Mouse (Mus musculus) hindbrain, embryonic 10.5 days (tissue): ENCODE measurements around the gene Trp53i13. TPM values are rescaled to one million over a fixed set of nuclear protein-coding genes. Genes with fewer than 3 reads are reported as not detected.

ENCODE experiments used
- DNase-seq: peaks from one replicate; pipeline ENCODE4 v3.0.0-alpha.2; 2017; ENCODE audit warnings: low spot score
- H3K27ac ChIP-seq: fragments of 300-500 bp; sonication (generic); 2 replicates; pipeline ENCODE4 v1.5.1; 2016; ENCODE audit warnings: mild to moderate bottlenecking, moderate library complexity
- H3K27me3 ChIP-seq: fragments of 300-500 bp; sonication (generic); 2 replicates; pipeline ENCODE4 v1.6.1; 2016; ENCODE audit warnings: mild to moderate bottlenecking; ENCODE audit not compliant: poor library complexity, insufficient read depth, severe bottlenecking
- H3K36me3 ChIP-seq: fragments of 300-500 bp; sonication (generic); 2 replicates; pipeline ENCODE4 v1.6.1; 2016; ENCODE audit warnings: mild to moderate bottlenecking, moderate library complexity
- H3K4me1 ChIP-seq: fragments of 300-500 bp; sonication (generic); replicated peaks from 2 replicates; pipeline ENCODE4 v1.6.1; 2016; ENCODE audit warnings: mild to moderate bottlenecking
- H3K4me3 ChIP-seq: fragments of 300-500 bp; sonication (generic); 2 replicates; pipeline ENCODE4 v1.5.1; 2016; ENCODE audit warnings: mild to moderate bottlenecking, moderate library complexity
- H3K9me3 ChIP-seq: fragments of 300-500 bp; sonication (generic); 2 replicates; pipeline ENCODE4 v1.6.1; 2016; ENCODE audit warnings: mild to moderate bottlenecking, moderate library complexity
- WGBS: fragments of 180-500 bp; shearing (Covaris S2); methylation state at CpG from one replicate; pipeline ENCODE4 v1.1.7; 2016; 5-methylcytosine and 5-hydroxymethylcytosine counted together
- polyA plus RNA-seq: library from polyadenylated mRNA; unstranded; fragments of >200 nt; fragmentation: Nextera tagmentation; extraction: Ambion mirVana; gene quantifications from 2 replicates; pipeline ENCODE4 v1.2.1, GENCODE M21; 2016

Trp53i13 gene
- polyA plus RNA-seq, 1 experiment from 2014 or later: 32.4 TPM

GRCm38 (mm10) chr11:77485229-77485628 lies 30.6 kb downstream of the Trp53i13 start:
- Histone ChIP-seq H3K9me3 (no peaks in the 10 kb centered on the region), H3K27ac (peak overlapping the region; percentile 12; the same call in 1 of the 2 replicates), H3K4me1 (peaks cover 64% of the 10 kb centered on the region), H3K36me3 (0 out of 2 replicates have a peak, but pooled peaks cover 5% of the 10 kb centered on the region), H3K4me3 (no peak overlapping the region), H3K27me3 (no peaks in the 10 kb centered on the region)
- WGBS: 65% methylated on average over 6 of the region's 6 CpGs
- DNase-seq: no peak

GRCm38 (mm10) chr11:77483510-77484255 lies 32.1 kb downstream of the Trp53i13 start:
- Histone ChIP-seq H3K27ac (no peak overlapping the region), H3K9me3 (no peaks in the 10 kb centered on the region), H3K4me1 (peaks cover 52% of the 10 kb centered on the region), H3K27me3 (no peaks in the 10 kb centered on the region), H3K4me3 (no peak overlapping the region), H3K36me3 (0 out of 2 replicates have a peak, but pooled peaks cover 5% of the 10 kb centered on the region)
- no peak for DNase-seq
- 74% methylated on average over 11 of the region's 11 CpGs for WGBS

GRCm38 (mm10) chr11:77483043-77483442 lies 32.7 kb downstream of the Trp53i13 start:
- H3K27me3 ChIP-seq: no peaks in the 10 kb centered on the region
- H3K9me3 ChIP-seq: no peaks in the 10 kb centered on the region
- WGBS: 72% methylated on average over 3 of the region's 3 CpGs
- 0 out of 2 replicates have a peak overlapping the region, but pooled peaks have one; percentile 25 for H3K27ac ChIP-seq
- peaks cover 46% of the 10 kb centered on the region for H3K4me1 ChIP-seq
- H3K36me3 ChIP-seq: 0 out of 2 replicates have a peak, but pooled peaks cover 5% of the 10 kb centered on the region
- no peak for DNase-seq
- H3K4me3 ChIP-seq: no peak overlapping the region

- WGBS: 91% methylated on average over 6 of the region's 6 CpGs
- Histone ChIP-seq H3K36me3 (peaks cover 55% of the 10 kb centered on the region), H3K4me1 (0 out of 2 replicates have a peak, but pooled peaks cover under 1% of the 10 kb centered on the region), H3K27me3 (no peaks in the 10 kb centered on the region), H3K4me3 (no peak overlapping the region), H3K9me3 (no peaks in the 10 kb centered on the region), H3K27ac (no peak overlapping the region)
- DNase-seq: no peak
Observed at GRCm38 (mm10) chr11:77476895-77477294, 38.9 kb downstream of the Trp53i13 start.

GRCm38 (mm10) chr11:77476216-77476615 lies 39.6 kb downstream of the Trp53i13 start:
- Histone ChIP-seq H3K4me3 (no peak overlapping the region), H3K9me3 (no peaks in the 10 kb centered on the region), H3K27ac (no peak overlapping the region), H3K4me1 (no peaks in the 10 kb centered on the region), H3K27me3 (no peaks in the 10 kb centered on the region), H3K36me3 (peaks cover 57% of the 10 kb centered on the region)
- 92% methylated on average over 14 of the region's 14 CpGs for WGBS
- DNase-seq: no peak

- H3K36me3 ChIP-seq: peaks cover 68% of the 10 kb centered on the region
- no peak overlapping the region for H3K27ac ChIP-seq
- peaks cover 20% of the 10 kb centered on the region for H3K27me3 ChIP-seq
- H3K4me1 ChIP-seq: peaks cover 4% of the 10 kb centered on the region
- 93% methylated on average over 16 of the region's 16 CpGs for WGBS
- no peak overlapping the region for H3K4me3 ChIP-seq
- no peak for DNase-seq
- H3K9me3 ChIP-seq: no peaks in the 10 kb centered on the region
Observed at GRCm38 (mm10) chr11:77472775-77473174, 43.0 kb downstream of the Trp53i13 start.

GRCm38 (mm10) chr11:77471407-77471806 lies 44.4 kb downstream of the Trp53i13 start:
- Histone ChIP-seq H3K27me3 (peaks cover 33% of the 10 kb centered on the region), H3K4me3 (no peak overlapping the region), H3K27ac (0 out of 2 replicates have a peak overlapping the region, but pooled peaks have one; percentile 10), H3K36me3 (peaks cover 58% of the 10 kb centered on the region), H3K4me1 (peaks cover 15% of the 10 kb centered on the region), H3K9me3 (no peaks in the 10 kb centered on the region)
- 72% methylated on average over 29 of the region's 29 CpGs for WGBS
- no peak for DNase-seq

GRCm38 (mm10) chr11:77468397-77468796 lies 47.4 kb downstream of the Trp53i13 start:
- H3K27ac ChIP-seq: no peak overlapping the region
- no peak overlapping the region for H3K4me3 ChIP-seq
- DNase-seq: no peak
- H3K4me1 ChIP-seq: peaks cover 25% of the 10 kb centered on the region
- no peaks in the 10 kb centered on the region for H3K9me3 ChIP-seq
- peaks cover 33% of the 10 kb centered on the region for H3K36me3 ChIP-seq
- WGBS: 88% methylated on average over 9 of the region's 9 CpGs
- H3K27me3 ChIP-seq: peaks cover 63% of the 10 kb centered on the region

- no peak overlapping the region for H3K27ac ChIP-seq
- DNase-seq: peak; percentile 70
- H3K9me3 ChIP-seq: no peaks in the 10 kb centered on the region
- H3K36me3 ChIP-seq: peaks cover 27% of the 10 kb centered on the region
- 15% methylated on average over 20 of the region's 20 CpGs for WGBS
- H3K4me1 ChIP-seq: peaks cover 28% of the 10 kb centered on the region
- H3K4me3 ChIP-seq: peak overlapping the region; percentile 33
- peaks cover 70% of the 10 kb centered on the region for H3K27me3 ChIP-seq
Observed at GRCm38 (mm10) chr11:77467784-77468183, 48.0 kb downstream of the Trp53i13 start.

- H3K36me3 ChIP-seq: peaks cover 21% of the 10 kb centered on the region
- 0 out of 2 replicates have a peak overlapping the region, but pooled peaks have one; percentile 31 for H3K27ac ChIP-seq
- H3K4me3 ChIP-seq: peak overlapping the region; percentile 33
- DNase-seq: peak; percentile 68
- H3K9me3 ChIP-seq: no peaks in the 10 kb centered on the region
- peaks cover 76% of the 10 kb centered on the region for H3K27me3 ChIP-seq
- H3K4me1 ChIP-seq: peaks cover 34% of the 10 kb centered on the region
- 3% methylated on average over 25 of the region's 25 CpGs for WGBS
Observed at GRCm38 (mm10) chr11:77467157-77467556, 48.6 kb downstream of the Trp53i13 start.

- Histone ChIP-seq H3K4me3 (0 out of 2 replicates have a peak overlapping the region, but pooled peaks have one; percentile 33), H3K27me3 (peaks cover 82% of the 10 kb centered on the region), H3K27ac (no peak overlapping the region), H3K9me3 (no peaks in the 10 kb centered on the region), H3K36me3 (peaks cover 15% of the 10 kb centered on the region), H3K4me1 (peaks cover 40% of the 10 kb centered on the region)
- WGBS: 39% methylated on average over 9 of the region's 9 CpGs
- DNase-seq: no peak
Observed at GRCm38 (mm10) chr11:77466544-77466943, 49.2 kb downstream of the Trp53i13 start.

GRCm38 (mm10) chr11:77465111-77465510 lies 50.7 kb downstream of the Trp53i13 start:
- no peak for DNase-seq
- WGBS: 49% methylated on average over 3 of the region's 3 CpGs
- Histone ChIP-seq H3K27ac (no peak overlapping the region), H3K36me3 (peaks cover under 1% of the 10 kb centered on the region; the same call in 1 of the 2 replicates), H3K9me3 (no peaks in the 10 kb centered on the region), H3K4me1 (peaks cover 40% of the 10 kb centered on the region), H3K4me3 (no peak overlapping the region), H3K27me3 (peaks cover 96% of the 10 kb centered on the region)

- peaks cover 100% of the 10 kb centered on the region for H3K27me3 ChIP-seq
Observed at GRCm38 (mm10) chr11:77464684-77465083, 51.1 kb downstream of the Trp53i13 start.

More at GRCm38 (mm10) chr11:77464684-77465083, 51.1 kb downstream of the Trp53i13 start:
- no peak for DNase-seq
- Histone ChIP-seq H3K9me3 (no peaks in the 10 kb centered on the region), H3K4me3 (no peak overlapping the region), H3K27ac (no peak overlapping the region), H3K4me1 (peaks cover 40% of the 10 kb centered on the region), H3K36me3 (no peaks in the 10 kb centered on the region; the same call in 1 of the 2 replicates)
- WGBS: 62% methylated on average over 4 of the region's 4 CpGs
